Comparison of ENCODE assay signal across 10 mouse cellular contexts in genomic region chr4:47251069-47251468, GRCm38 (mm10). TPM values are rescaled to one million over a fixed set of nuclear protein-coding genes. Genes with fewer than 3 reads are reported as not detected.
A peak's percentile ranks its signal among the peaks of the same experiment; 100 is the strongest.
DNase-seq lines count a peak whose midpoint lies in the region; ATAC-seq lines count a peak whose summit lies in the region.
"Had no signal": no experiment of that assay in that cellular context is flagged by ENCODE, and none has a peak within 500 bp of the region (broad histone marks: within the 10 kb centered on the region; RNA-seq: fewer than 3 reads in every experiment).

No protein-coding gene starts in this region.

- H3K4me1 ChIP-seq in heart, embryonic 11.5 days (ENCODE audit: control insufficient read depth, insufficient read depth, low read length) = 0 out of 2 replicates have a peak, but pooled peaks cover 3% of the 10 kb centered on the region
- H3K4me1 ChIP-seq: neural tube, embryonic 12.5 days had no signal

- H3K9me3 ChIP-seq in heart, embryonic 11.5 days (replicated peaks; ENCODE audit: control insufficient read depth, low read length) = 0 out of 2 replicates have a peak, but pooled peaks cover 2% of the 10 kb centered on the region
- H3K9me3 ChIP-seq: neural tube, embryonic 12.5 days had no signal

- no peak for ATAC-seq in heart, embryonic 11.5 days (replicated peaks; ENCODE audit: insufficient number of reproducible peaks, low FRiP score, low TSS enrichment)

- WGBS in heart, embryonic 11.5 days (ENCODE audit: insufficient replicate concordance) = 42% methylated on average over 5 of the region's 5 CpGs

- H3K9ac ChIP-seq in heart, embryonic 11.5 days (ENCODE audit: low read depth, low read length) = no peak overlapping the region
- H3K9ac ChIP-seq: neural tube, embryonic 12.5 days had no signal

- H3K27me3 ChIP-seq in heart, embryonic 11.5 days (ENCODE audit: control insufficient read depth, insufficient read depth, low read length) = no peaks in the 10 kb centered on the region
- H3K27me3 ChIP-seq: neural tube, embryonic 12.5 days had no signal

- peak; percentile 95 for DNase-seq in heart, adult 11 months
- DNase-seq in adrenal gland, postnatal 25 days = peak; percentile 84
- DNase-seq in embryo, embryonic 9.5 days (ENCODE audit: extremely low spot score) = peak; percentile 61
- DNase-seq in heart, postnatal 10 days = peak; percentile 79 to 87
- peak; percentile 62 to 94 for DNase-seq in layer of hippocampus, postnatal 25 days (ENCODE audit: extremely low spot score in 1 of 2, low spot score in 1 of 2)
- peak; percentile 87 for DNase-seq in lung, postnatal 25 days (ENCODE audit: low spot score)
- peak; percentile 63 to 80 for DNase-seq in spleen, postnatal 14 days (ENCODE audit: low spot score in 2 of 2)

- H3K36me3 ChIP-seq in heart, embryonic 11.5 days (ENCODE audit: control insufficient read depth, insufficient read depth, low read length) = no peaks in the 10 kb centered on the region
- H3K36me3 ChIP-seq: G1E; neural tube, embryonic 12.5 days had no signal

- no peak overlapping the region for H3K4me3 ChIP-seq in heart, embryonic 11.5 days (ENCODE audit: low read depth, low read length)
- H3K4me3 ChIP-seq: neural tube, embryonic 12.5 days had no signal

- no peak overlapping the region for H3K4me2 ChIP-seq in heart, embryonic 11.5 days
- H3K4me2 ChIP-seq: neural tube, embryonic 12.5 days had no signal

- intact Hi-C loops in heart, postnatal 10 days (cut with DNase I) = no loop called here

- no peak overlapping the region for H3K27ac ChIP-seq in heart, embryonic 11.5 days (ENCODE audit: low read depth, low read length)
- H3K27ac ChIP-seq: neural tube, embryonic 12.5 days had no signal

RNA-seq across cellular contexts. Expression of gene Col15a1, which starts 43.1 kb away (rescaled TPM):
- 0.97 and 2.0 TPM in 2 replicates for polyA plus RNA-seq in heart, embryonic 11.5 days (2014; fragmentation: Nextera tagmentation; extraction: Ambion mirVana)
- total RNA-seq in adrenal gland, postnatal 25 days (2021) = 36.1 and 38.6 TPM in 2 replicates
- total RNA-seq in heart, postnatal 10 days (2021) = 100 to 1,000 TPM; 315 to 324 TPM
- total RNA-seq in layer of hippocampus, postnatal 25 days (2021) = 10 to 100 TPM in 1 of 2 experiments, 1 to 10 TPM in 1; 5.6 to 10.6 TPM
- polyA plus RNA-seq: G1E had no signal
